Mouse (Mus musculus): ENCODE measurements around the gene Rel. TPM values are rescaled to one million over a fixed set of nuclear protein-coding genes. Genes with fewer than 3 reads are reported as not detected.

Gene Rel
- polyA plus RNA-seq, 1 experiment from 2014 or later: 0.67 TPM

DNA sequence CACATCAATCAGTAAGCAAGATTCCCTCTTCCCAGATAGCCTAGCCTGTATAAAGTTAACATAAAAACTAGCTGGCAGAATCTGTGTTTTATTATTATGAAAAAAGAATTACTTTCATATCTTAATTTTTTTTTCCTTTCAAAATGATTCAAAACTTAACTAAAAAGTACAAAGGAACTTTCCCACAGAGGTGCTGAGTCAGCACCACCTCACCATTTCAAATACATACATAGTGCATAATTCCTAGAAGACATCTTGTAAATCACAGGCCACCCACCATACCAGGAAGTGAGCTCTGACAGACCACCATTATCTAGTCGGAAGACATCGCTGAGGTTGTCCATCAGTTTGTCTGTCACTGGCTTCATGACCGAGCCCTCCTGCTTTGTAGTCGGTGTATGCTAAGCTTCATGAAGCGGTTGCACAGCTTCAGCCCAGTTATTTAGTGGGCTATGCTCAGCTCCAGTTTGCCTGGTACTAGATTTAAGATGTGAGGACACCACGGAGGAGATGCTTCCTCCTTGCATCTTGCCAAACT is 36.0 kb downstream of the Rel start:
- Histone ChIP-seq H3K4me1 (replicated peaks; ENCODE audit: control insufficient read depth, insufficient read depth, low read length) (no peaks in the 10 kb centered on the region; the same call in 1 of the 2 replicates), H3K36me3 (ENCODE audit: control insufficient read depth, insufficient read depth, low read length) (peaks cover 7% of the 10 kb centered on the region; the same call in 1 of the 2 replicates), H3K4me3 (ENCODE audit: low read depth, low read length) (no peak overlapping the region), H3K9me3 (ENCODE audit: control insufficient read depth, low read length) (no peaks in the 10 kb centered on the region), H3K9ac (ENCODE audit: low read depth, low read length) (no peak overlapping the region), H3K4me2 (no peak overlapping the region), H3K27ac (ENCODE audit: low read depth, low read length) (no peak overlapping the region), H3K27me3 (replicated peaks; ENCODE audit: control insufficient read depth, insufficient read depth, low read length) (no peaks in the 10 kb centered on the region)
- WGBS: 86% methylated on average over 6 of the region's 6 CpGs
- ATAC-seq (replicated peaks; ENCODE audit: low FRiP score) (no peak), DNase-seq (ENCODE audit: low spot score) (no peak)

DNA sequence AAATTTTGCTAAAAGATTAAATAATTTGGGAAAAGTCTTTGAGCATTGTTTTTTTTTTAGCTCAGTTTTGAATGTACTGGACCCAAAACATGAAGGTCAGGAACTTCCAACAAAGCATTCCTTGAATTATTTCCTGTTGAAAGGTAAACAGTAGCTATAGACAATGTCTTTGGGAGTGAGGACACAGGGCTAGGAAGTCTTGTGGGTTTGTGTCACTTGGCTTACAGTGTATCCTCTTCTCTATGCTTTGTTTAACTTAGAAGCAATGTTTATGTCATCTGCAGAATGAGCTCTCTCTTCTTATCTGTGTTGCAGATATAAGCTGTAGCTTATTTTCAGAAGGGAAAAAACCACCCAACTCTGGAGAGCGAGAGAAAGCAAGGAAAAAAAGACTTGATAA is 37.9 kb downstream of the Rel start:
- no peak overlapping the region for H3K4me3 ChIP-seq (ENCODE audit: low read depth, low read length)
- H3K9ac ChIP-seq (ENCODE audit: low read depth, low read length): no peak overlapping the region
- ATAC-seq (replicated peaks; ENCODE audit: low FRiP score) (no peak), DNase-seq (ENCODE audit: low spot score) (no peak)
- H3K4me2 ChIP-seq: no peak overlapping the region
- H3K4me1 ChIP-seq (replicated peaks; ENCODE audit: control insufficient read depth, insufficient read depth, low read length): no peaks in the 10 kb centered on the region; the same call in 1 of the 2 replicates
- H3K36me3 ChIP-seq (ENCODE audit: control insufficient read depth, insufficient read depth, low read length): peaks cover 8% of the 10 kb centered on the region; the same call in 1 of the 2 replicates
- no peak overlapping the region for H3K27ac ChIP-seq (ENCODE audit: low read depth, low read length)
- no peaks in the 10 kb centered on the region for H3K9me3 ChIP-seq (ENCODE audit: control insufficient read depth, low read length)
- WGBS: 52% methylated on average over 1 of the region's 1 CpGs
- no peaks in the 10 kb centered on the region for H3K27me3 ChIP-seq (replicated peaks; ENCODE audit: control insufficient read depth, insufficient read depth, low read length)

DNA sequence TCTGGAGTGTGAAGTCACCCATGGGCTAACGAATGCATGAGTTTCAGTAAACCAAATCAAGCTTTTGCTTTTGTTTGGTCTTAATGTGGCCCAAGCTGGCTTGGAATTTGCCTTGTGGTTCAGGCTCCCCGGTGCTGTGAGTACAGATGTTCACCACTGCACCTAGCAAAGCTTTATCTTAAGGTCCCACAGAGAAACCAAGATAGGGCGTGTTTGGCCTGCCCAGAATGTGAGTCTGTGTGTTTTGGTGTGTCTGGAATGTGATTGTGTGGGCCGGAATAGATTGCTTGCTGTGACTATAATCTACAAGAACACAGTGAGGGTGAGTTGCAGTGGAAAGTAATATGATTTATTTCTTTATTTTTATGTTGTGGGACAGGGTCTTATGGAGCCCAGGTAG is 40.6 kb downstream of the Rel start:
- WGBS: 68% methylated on average over 4 of the region's 4 CpGs

DNA sequence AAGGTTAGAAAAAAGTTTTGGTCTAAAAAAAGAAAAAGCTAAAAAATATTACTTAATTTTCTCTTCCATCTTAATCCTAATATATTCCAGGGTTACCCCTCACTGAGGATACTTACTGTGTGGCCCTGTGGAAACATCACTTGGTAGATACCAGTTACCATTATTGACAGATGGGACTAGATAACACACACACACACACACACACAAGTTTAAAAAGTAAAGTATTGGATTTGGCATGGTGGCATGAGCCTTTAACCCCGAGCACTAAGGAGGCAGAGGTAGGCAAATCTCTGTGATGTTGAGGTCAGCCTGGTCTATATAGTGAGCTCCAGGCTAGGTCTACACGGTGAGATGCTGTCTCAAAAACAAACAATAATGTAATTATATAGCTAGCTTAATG is 42.6 kb downstream of the Rel start:
- no peaks in the 10 kb centered on the region; the same call in 1 of the 2 replicates for H3K4me1 ChIP-seq (replicated peaks; ENCODE audit: control insufficient read depth, insufficient read depth, low read length)
- DNase-seq (ENCODE audit: low spot score) (no peak), ATAC-seq (replicated peaks; ENCODE audit: low FRiP score) (no peak)
- WGBS: 89% methylated on average over 2 of the region's 2 CpGs
- peaks cover 16% of the 10 kb centered on the region; the same call in 1 of the 2 replicates for H3K36me3 ChIP-seq (ENCODE audit: control insufficient read depth, insufficient read depth, low read length)
- H3K9me3 ChIP-seq (ENCODE audit: control insufficient read depth, low read length): no peaks in the 10 kb centered on the region
- H3K4me2 ChIP-seq: no peak overlapping the region
- H3K27ac ChIP-seq (ENCODE audit: low read depth, low read length): no peak overlapping the region
- H3K4me3 ChIP-seq (ENCODE audit: low read depth, low read length): no peak overlapping the region
- H3K27me3 ChIP-seq (replicated peaks; ENCODE audit: control insufficient read depth, insufficient read depth, low read length): no peaks in the 10 kb centered on the region
- no peak overlapping the region for H3K9ac ChIP-seq (ENCODE audit: low read depth, low read length)

More for the DNA sequence above, 40.6 kb downstream of the Rel start:
- no peak overlapping the region for H3K27ac ChIP-seq (ENCODE audit: low read depth, low read length)
- H3K9me3 ChIP-seq (ENCODE audit: control insufficient read depth, low read length): no peaks in the 10 kb centered on the region
- ATAC-seq (replicated peaks; ENCODE audit: low FRiP score): peak; percentile 73; the same call in 1 of the 2 replicates
- no peaks in the 10 kb centered on the region for H3K27me3 ChIP-seq (replicated peaks; ENCODE audit: control insufficient read depth, insufficient read depth, low read length)
- peaks cover 16% of the 10 kb centered on the region; the same call in 1 of the 2 replicates for H3K36me3 ChIP-seq (ENCODE audit: control insufficient read depth, insufficient read depth, low read length)
- H3K4me2 ChIP-seq: no peak overlapping the region
- DNase-seq (ENCODE audit: low spot score): no peak
- no peak overlapping the region for H3K9ac ChIP-seq (ENCODE audit: low read depth, low read length)
- no peaks in the 10 kb centered on the region; the same call in 1 of the 2 replicates for H3K4me1 ChIP-seq (replicated peaks; ENCODE audit: control insufficient read depth, insufficient read depth, low read length)
- H3K4me3 ChIP-seq (ENCODE audit: low read depth, low read length): no peak overlapping the region

DNA sequence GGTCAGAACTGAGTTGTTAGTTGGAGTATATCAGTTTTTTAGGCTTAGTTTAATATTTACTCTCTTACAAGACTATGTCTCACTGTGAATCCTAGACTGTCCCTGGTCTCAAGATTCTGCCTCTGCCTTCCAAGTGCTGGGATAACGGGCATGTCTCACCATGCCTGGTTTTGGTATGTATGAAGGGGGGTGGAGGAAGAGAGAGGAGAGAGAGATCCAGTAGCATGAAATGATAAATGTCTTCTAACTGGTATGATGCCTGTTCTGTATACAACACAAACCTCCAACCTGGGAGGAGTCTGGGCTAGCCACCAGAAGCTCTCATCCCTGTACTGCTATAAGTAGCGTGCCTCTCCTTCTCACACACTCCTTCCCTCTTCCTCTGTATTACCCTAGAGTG is 44.3 kb downstream of the Rel start:
- WGBS: 91% methylated on average over 2 of the region's 2 CpGs
- Histone ChIP-seq H3K4me3 (ENCODE audit: low read depth, low read length) (no peak overlapping the region), H3K27me3 (replicated peaks; ENCODE audit: control insufficient read depth, insufficient read depth, low read length) (no peaks in the 10 kb centered on the region), H3K27ac (ENCODE audit: low read depth, low read length) (no peak overlapping the region), H3K36me3 (ENCODE audit: control insufficient read depth, insufficient read depth, low read length) (peaks cover 23% of the 10 kb centered on the region), H3K9ac (ENCODE audit: low read depth, low read length) (no peak overlapping the region), H3K4me2 (no peak overlapping the region), H3K9me3 (ENCODE audit: control insufficient read depth, low read length) (no peaks in the 10 kb centered on the region), H3K4me1 (replicated peaks; ENCODE audit: control insufficient read depth, insufficient read depth, low read length) (no peaks in the 10 kb centered on the region; the same call in 1 of the 2 replicates)
- ATAC-seq (replicated peaks; ENCODE audit: low FRiP score) (no peak), DNase-seq (ENCODE audit: low spot score) (no peak)

DNA sequence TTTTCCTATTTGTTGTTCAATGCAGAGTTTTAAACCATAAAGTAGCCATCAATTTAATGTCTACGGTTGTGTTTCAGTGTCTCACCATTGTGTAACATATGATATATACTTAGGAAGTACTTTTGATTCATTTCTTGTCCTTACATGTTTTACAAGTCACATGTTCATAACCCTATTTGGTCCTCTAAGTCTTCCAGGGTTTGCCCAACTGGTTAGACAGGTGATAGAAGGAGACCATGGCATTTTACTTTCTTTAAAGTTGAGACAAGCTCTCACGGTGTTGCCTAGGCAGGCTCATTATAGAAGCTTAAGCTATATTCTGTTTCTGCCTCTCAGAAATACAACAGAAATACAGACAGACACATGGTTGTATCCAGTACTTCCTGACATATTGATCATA is 44.9 kb downstream of the Rel start:
- H3K4me2 ChIP-seq: no peak overlapping the region
- no peaks in the 10 kb centered on the region for H3K9me3 ChIP-seq (ENCODE audit: control insufficient read depth, low read length)
- ATAC-seq (replicated peaks; ENCODE audit: low FRiP score) (no peak), DNase-seq (ENCODE audit: low spot score) (no peak)
- no peak overlapping the region for H3K27ac ChIP-seq (ENCODE audit: low read depth, low read length)
- H3K9ac ChIP-seq (ENCODE audit: low read depth, low read length): no peak overlapping the region
- H3K4me1 ChIP-seq (replicated peaks; ENCODE audit: control insufficient read depth, insufficient read depth, low read length): no peaks in the 10 kb centered on the region; the same call in 1 of the 2 replicates
- peaks cover 22% of the 10 kb centered on the region for H3K36me3 ChIP-seq (ENCODE audit: control insufficient read depth, insufficient read depth, low read length)
- 94% methylated on average over 2 of the region's 2 CpGs for WGBS
- H3K27me3 ChIP-seq (replicated peaks; ENCODE audit: control insufficient read depth, insufficient read depth, low read length): no peaks in the 10 kb centered on the region
- no peak overlapping the region for H3K4me3 ChIP-seq (ENCODE audit: low read depth, low read length)

DNA sequence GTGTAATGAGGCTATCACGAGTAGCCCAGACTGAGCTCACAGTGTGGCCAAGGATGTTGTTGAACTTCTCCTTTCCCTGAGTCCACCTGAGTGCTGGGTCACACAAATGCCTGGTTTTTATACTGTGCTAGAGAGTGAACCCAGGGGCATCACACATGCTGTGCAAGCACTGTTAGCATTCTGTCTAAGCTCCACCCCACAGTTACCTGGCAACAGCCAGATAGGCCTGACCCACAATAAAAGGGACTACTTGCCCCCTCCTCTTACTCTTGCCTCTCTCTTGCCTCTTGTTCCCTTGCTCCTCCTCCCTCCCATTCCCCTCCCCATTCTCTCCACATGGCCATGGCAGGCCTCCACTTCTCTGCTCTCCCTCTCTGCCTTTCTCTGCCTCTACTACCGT is 48.4 kb downstream of the Rel start:
- Histone ChIP-seq H3K4me1 (replicated peaks; ENCODE audit: control insufficient read depth, insufficient read depth, low read length) (no peaks in the 10 kb centered on the region; the same call in 1 of the 2 replicates), H3K27ac (ENCODE audit: low read depth, low read length) (no peak overlapping the region), H3K27me3 (replicated peaks; ENCODE audit: control insufficient read depth, insufficient read depth, low read length) (no peaks in the 10 kb centered on the region), H3K9ac (ENCODE audit: low read depth, low read length) (no peak overlapping the region), H3K36me3 (ENCODE audit: control insufficient read depth, insufficient read depth, low read length) (peaks cover 27% of the 10 kb centered on the region), H3K9me3 (ENCODE audit: control insufficient read depth, low read length) (no peaks in the 10 kb centered on the region), H3K4me3 (ENCODE audit: low read depth, low read length) (no peak overlapping the region), H3K4me2 (no peak overlapping the region)
- ATAC-seq (replicated peaks; ENCODE audit: low FRiP score) (no peak), DNase-seq (ENCODE audit: low spot score) (no peak)
- WGBS: 74% methylated on average over 2 of the region's 2 CpGs

DNA sequence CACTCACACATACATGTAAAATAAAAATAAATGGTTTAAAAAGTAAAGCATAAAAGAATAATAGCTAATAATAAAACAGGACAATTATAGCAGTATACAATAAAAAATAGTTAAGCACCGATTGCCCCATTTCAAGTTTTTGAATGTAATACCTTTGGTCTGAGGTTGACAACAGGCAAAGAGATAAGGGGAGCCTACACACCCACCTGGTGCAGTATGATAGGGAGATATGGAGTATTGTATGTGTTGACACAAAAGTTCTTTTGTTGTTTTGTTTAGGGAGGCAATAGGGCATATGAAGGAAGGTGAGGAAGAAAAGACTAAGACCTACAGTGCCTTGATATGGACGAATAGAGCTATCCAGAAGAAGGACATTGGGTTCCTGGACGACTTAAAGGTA is 50.9 kb downstream of the Rel start:
- Histone ChIP-seq H3K4me1 (replicated peaks; ENCODE audit: control insufficient read depth, insufficient read depth, low read length) (no peaks in the 10 kb centered on the region; the same call in 1 of the 2 replicates), H3K4me2 (no peak overlapping the region), H3K9ac (ENCODE audit: low read depth, low read length) (no peak overlapping the region), H3K36me3 (ENCODE audit: control insufficient read depth, insufficient read depth, low read length) (peaks cover 20% of the 10 kb centered on the region), H3K27me3 (replicated peaks; ENCODE audit: control insufficient read depth, insufficient read depth, low read length) (no peaks in the 10 kb centered on the region), H3K9me3 (ENCODE audit: control insufficient read depth, low read length) (no peaks in the 10 kb centered on the region), H3K27ac (ENCODE audit: low read depth, low read length) (no peak overlapping the region), H3K4me3 (ENCODE audit: low read depth, low read length) (no peak overlapping the region)
- ATAC-seq (replicated peaks; ENCODE audit: low FRiP score): peak; percentile 73
- DNase-seq (ENCODE audit: low spot score): no peak
- WGBS: 71% methylated on average over 3 of the region's 3 CpGs

DNA sequence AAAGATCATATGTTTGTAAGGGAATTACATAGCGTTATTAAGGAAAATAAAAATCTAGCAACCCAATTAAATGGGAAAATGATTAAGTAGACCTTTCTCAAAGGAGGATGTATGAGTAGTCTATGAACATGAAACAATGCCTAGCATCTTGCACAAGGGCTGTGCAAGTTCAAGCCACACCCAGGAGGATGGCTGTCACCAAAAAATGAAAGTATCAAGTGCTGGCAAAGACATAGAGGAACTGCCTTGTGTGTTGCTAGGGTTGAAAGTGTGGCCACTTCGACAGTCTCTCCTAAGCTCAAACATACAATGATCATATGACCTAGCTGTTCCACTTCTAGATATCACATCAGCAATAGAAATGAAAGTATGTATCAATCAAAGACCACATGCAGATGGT is 51.9 kb downstream of the Rel start:
- Histone ChIP-seq H3K27me3 (replicated peaks; ENCODE audit: control insufficient read depth, insufficient read depth, low read length) (no peaks in the 10 kb centered on the region), H3K9ac (ENCODE audit: low read depth, low read length) (no peak overlapping the region), H3K27ac (ENCODE audit: low read depth, low read length) (no peak overlapping the region), H3K4me2 (no peak overlapping the region), H3K4me3 (ENCODE audit: low read depth, low read length) (no peak overlapping the region), H3K4me1 (replicated peaks; ENCODE audit: control insufficient read depth, insufficient read depth, low read length) (no peaks in the 10 kb centered on the region; the same call in 1 of the 2 replicates), H3K36me3 (ENCODE audit: control insufficient read depth, insufficient read depth, low read length) (peaks cover 20% of the 10 kb centered on the region), H3K9me3 (ENCODE audit: control insufficient read depth, low read length) (no peaks in the 10 kb centered on the region)
- no peak for ATAC-seq (replicated peaks; ENCODE audit: low FRiP score)
- WGBS: 94% methylated on average over 2 of the region's 2 CpGs
- DNase-seq (ENCODE audit: low spot score): no peak

Data from liver, embryonic 11.5 days (tissue).